Comparison of ENCODE assay signal across 13 mouse cellular contexts in the genomic region with DNA sequence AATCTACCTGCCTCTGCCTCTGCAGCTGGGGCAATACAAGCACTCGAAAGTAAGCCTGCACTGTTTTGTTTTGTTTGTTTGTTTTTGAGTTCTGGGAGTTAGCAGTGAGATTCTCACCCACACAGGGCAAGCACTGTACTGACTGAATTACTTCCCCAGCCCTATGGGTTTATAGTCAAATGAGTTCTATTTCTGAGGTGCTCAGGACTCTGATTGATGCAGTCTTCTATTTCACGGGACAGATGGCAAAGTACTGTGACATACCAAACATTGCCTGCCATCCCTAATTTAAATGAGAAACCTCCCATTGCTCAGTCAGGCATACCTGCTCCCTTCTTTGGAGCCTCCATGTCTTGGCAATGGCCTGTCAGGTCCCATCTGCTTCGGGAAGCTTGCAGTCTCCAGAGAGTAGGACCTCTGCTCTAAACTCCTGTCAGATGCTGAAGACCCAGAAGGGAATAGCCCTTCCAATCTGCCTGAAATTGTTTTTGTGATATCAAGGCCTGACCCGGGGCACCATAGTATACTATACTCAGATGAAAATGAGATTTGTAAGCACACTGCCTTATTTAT.
DNase-seq lines count a peak whose midpoint lies in the region; ATAC-seq and TF ChIP-seq lines count a peak whose summit lies in the region.
"Had no signal": no experiment of that assay in that cellular context is flagged by ENCODE, and none has a peak within 500 bp of the region (broad histone marks: within the 10 kb centered on the region; RNA-seq: fewer than 3 reads in every experiment).

No protein-coding gene starts in this region.

- H3K9me3 ChIP-seq in hindbrain, embryonic 10.5 days: no peaks in the 10 kb centered on the region
- H3K9me3 ChIP-seq in midbrain, embryonic 15.5 days: no peaks in the 10 kb centered on the region
- H3K9me3 ChIP-seq: heart, embryonic 10.5 days; lung, embryonic 15.5 days had no signal

- H3K4me2 ChIP-seq in midbrain, embryonic 15.5 days: no peak overlapping the region
- H3K4me2 ChIP-seq: lung, embryonic 15.5 days had no signal

- no peaks in the 10 kb centered on the region for H3K36me3 ChIP-seq in hindbrain, embryonic 10.5 days
- H3K36me3 ChIP-seq in midbrain, embryonic 15.5 days (replicated peaks): no peaks in the 10 kb centered on the region
- H3K36me3 ChIP-seq in kidney, adult 2 months (ENCODE audit: control insufficient read depth, insufficient read depth, low read length): no peaks in the 10 kb centered on the region
- H3K36me3 ChIP-seq: heart, embryonic 10.5 days; lung, embryonic 15.5 days had no signal

- H3K27me3 ChIP-seq in hindbrain, embryonic 10.5 days (ENCODE audit: insufficient read depth, poor library complexity, severe bottlenecking): no peaks in the 10 kb centered on the region
- H3K27me3 ChIP-seq in midbrain, embryonic 15.5 days (replicated peaks): no peaks in the 10 kb centered on the region
- no peaks in the 10 kb centered on the region for H3K27me3 ChIP-seq in kidney, adult 2 months (replicated peaks; ENCODE audit: control insufficient read depth, insufficient read depth, low read length)
- H3K27me3 ChIP-seq: lung, embryonic 15.5 days had no signal

- no peak for TF ChIP-seq CTCF in brain, embryonic 14.5 days (IDR thresholded peaks at IDR 0.05; ENCODE audit: borderline replicate concordance, extremely low read depth, insufficient read depth, insufficient read length)
- TF ChIP-seq CTCF in kidney, adult 2 months (conservative IDR thresholded peaks at IDR 0.05; ENCODE audit: insufficient read depth, insufficient read length, low read depth, low read length): no peak

- ATAC-seq in midbrain, embryonic 15.5 days (replicated peaks): 0 out of 2 replicates have a peak, but pooled peaks have one; percentile 30

- no peak for TF ChIP-seq POLR2A in brain, embryonic 14.5 days (IDR thresholded peaks at IDR 0.05; ENCODE audit: borderline replicate concordance, extremely low read depth, insufficient read depth, insufficient read length, poor library complexity, severe bottlenecking)
- no peak for TF ChIP-seq POLR2A in kidney, adult 2 months (IDR thresholded peaks at IDR 0.05; ENCODE audit: low read depth, low read length)

- WGBS in hindbrain, embryonic 10.5 days: 69% methylated on average over 4 of the region's 4 CpGs
- WGBS in midbrain, embryonic 15.5 days: 57% methylated on average over 4 of the region's 4 CpGs
- WGBS in kidney, adult 2 months: 44% methylated on average over 4 of the region's 4 CpGs

- DNase-seq in embryo, embryonic 11 days: peak; percentile 1
- no peak for DNase-seq in embryo, embryonic 9.5 days (ENCODE audit: extremely low spot score)
- DNase-seq in brain, embryonic 14.5 days (ENCODE audit: low read depth): peak; percentile 84
- peak; percentile 3 for DNase-seq in hindbrain, embryonic 10.5 days (ENCODE audit: low spot score)
- no peak for DNase-seq in kidney, adult 2 months
- DNase-seq in heart, adult 8-10 months (ENCODE audit: low spot score): no peak
- DNase-seq in adipocyte (ENCODE audit: low spot score): no peak
- DNase-seq: adrenal gland, adult 2 months; heart, postnatal 36 days; kidney, adult 18-20 months had no signal

- no peak overlapping the region for H3K27ac ChIP-seq in hindbrain, embryonic 10.5 days
- H3K27ac ChIP-seq in midbrain, embryonic 15.5 days: no peak overlapping the region
- no peak overlapping the region for H3K27ac ChIP-seq in kidney, adult 2 months (ENCODE audit: insufficient read depth, low read depth, low read length)
- H3K27ac ChIP-seq: heart, embryonic 10.5 days; lung, embryonic 15.5 days had no signal

- H3K4me3 ChIP-seq in hindbrain, embryonic 10.5 days: no peak overlapping the region
- no peak overlapping the region for H3K4me3 ChIP-seq in midbrain, embryonic 15.5 days
- H3K4me3 ChIP-seq in kidney, adult 2 months (ENCODE audit: insufficient read depth, low read depth, low read length): no peak overlapping the region
- H3K4me3 ChIP-seq: heart, embryonic 10.5 days; lung, embryonic 15.5 days had no signal

- H3K9ac ChIP-seq in midbrain, embryonic 15.5 days: no peak overlapping the region
- H3K9ac ChIP-seq: lung, embryonic 15.5 days had no signal

- H3K4me1 ChIP-seq in hindbrain, embryonic 10.5 days (replicated peaks): no peaks in the 10 kb centered on the region
- no peaks in the 10 kb centered on the region for H3K4me1 ChIP-seq in midbrain, embryonic 15.5 days
- H3K4me1 ChIP-seq in kidney, adult 2 months (ENCODE audit: control insufficient read depth, insufficient read depth, low read length): no peaks in the 10 kb centered on the region
- H3K4me1 ChIP-seq: heart, embryonic 10.5 days; lung, embryonic 15.5 days had no signal

Comparison
In these comparisons a context has a peak if more than half of its experiments do, and no peak if none do; other contexts are left out.
1. DNase-seq: peak in embryo, embryonic 11 days (single experiment), brain, embryonic 14.5 days (single experiment) and hindbrain, embryonic 10.5 days (single experiment); none in embryo, embryonic 9.5 days (single experiment), kidney, adult 2 months (single experiment), heart, adult 8-10 months (single experiment) and adipocyte (single experiment).